Mouse (Mus musculus) layer of hippocampus, adult 9-10 months (tissue): ENCODE measurements around the gene Gna12.

Source experiments
- DNase-seq: peaks from one replicate; pipeline ENCODE4 v3.0.0; 2022; ENCODE audit warnings: low spot score

The Gna12 gene

DNA sequence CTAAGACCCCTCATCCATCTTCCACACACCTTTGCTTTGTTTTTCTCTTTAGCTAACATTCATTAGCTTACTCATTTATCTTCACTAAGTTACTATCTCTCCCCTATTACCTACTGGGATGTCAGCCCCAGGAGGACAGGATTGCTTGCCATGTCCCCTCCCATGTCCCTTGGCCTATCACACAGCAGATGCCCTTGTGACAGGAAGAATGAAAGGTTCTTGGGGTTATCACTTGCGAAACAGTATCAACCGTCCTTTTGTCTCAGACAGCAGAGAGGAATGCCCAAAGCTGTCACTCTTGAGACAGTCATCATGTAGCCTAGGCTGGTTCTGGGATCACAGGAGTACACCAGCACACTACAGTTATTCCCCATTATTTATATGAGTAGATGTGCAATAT lies 35.1 kb downstream of the Gna12 start:
- no peak for DNase-seq

DNA sequence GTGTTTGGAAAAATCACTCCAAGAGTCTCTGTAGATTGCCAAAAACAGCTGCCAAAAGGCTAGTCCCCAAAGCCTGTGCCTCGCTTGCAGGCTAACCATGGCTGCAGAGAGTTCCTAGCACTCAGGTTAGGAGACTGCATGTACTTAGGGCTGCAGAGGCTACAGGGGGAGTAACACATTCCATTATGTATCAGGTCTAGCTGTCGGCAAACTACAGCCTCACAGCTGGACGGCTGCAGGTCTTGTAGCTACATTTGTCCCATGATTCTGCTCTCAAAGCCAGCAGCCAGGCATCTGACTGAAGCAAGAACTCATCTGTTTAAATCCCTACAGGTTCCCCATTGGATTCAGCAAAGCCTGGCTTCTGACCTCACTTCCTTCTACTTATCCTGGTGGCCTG lies 35.5 kb downstream of the Gna12 start:
- DNase-seq: no peak

DNA sequence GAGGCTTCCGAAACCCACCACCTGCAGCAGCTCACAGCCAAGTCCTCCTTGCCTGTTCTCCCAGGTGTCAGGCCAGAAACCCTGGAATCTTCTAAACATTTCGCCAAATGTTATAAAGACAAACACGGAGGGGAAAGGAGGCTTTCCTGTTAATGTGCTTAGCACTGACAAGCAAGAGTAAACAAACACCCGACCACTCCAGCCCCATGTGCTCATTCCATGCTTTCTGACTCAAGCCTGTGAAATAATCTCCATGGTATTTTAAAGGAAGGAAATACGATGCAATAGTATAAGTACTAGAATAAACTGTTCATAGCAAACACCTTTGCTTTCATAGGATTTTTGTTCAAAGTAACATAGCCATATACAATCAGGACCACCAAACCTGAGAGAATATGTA lies 38.0 kb downstream of the Gna12 start:
- no peak for DNase-seq

DNA sequence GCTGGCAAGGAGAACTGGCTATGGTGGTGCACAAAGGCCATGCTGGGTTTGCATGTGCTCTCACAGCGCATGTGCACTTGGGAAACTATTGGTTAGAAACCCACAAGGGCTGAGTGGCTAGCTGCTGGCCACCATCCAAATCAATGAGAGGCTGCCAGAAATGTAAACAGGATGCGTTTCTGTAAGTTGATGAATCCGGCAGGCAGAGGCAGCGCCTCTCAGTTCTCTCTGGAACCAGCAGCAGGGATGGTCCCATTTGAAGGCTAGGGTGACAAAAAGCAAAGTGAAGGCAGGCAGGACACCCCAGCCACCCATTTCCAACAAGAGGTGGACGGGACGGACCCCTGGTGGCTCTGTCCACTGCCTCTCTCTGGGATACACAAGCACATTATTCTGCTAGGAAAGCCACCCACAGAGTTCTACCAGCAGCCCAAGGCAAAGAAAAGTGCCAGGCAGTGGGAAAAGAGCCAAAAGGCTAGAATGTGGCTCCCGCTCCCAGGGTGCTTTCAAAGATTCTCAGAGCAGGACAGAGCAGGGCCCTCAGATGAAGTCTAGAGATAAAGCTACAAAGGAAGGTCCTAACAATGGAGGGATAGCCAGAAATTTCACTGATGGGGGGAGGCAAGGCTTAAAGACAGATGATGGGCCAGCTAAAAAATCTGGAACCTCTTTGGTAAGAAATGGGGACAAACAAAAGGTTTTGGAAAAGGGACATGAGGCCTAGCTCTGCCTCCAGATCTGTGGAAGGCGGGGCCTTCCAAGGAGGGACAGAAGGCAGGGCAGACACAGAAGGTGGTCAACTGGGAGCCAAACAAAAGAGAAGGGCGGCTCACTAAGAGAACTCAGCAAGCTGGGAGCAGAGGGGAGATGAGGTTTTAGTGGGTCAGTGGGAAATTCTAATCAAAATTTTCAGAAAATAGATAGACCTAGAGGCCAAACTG lies 39.0 kb downstream of the Gna12 start:
- DNase-seq: no peak

DNA sequence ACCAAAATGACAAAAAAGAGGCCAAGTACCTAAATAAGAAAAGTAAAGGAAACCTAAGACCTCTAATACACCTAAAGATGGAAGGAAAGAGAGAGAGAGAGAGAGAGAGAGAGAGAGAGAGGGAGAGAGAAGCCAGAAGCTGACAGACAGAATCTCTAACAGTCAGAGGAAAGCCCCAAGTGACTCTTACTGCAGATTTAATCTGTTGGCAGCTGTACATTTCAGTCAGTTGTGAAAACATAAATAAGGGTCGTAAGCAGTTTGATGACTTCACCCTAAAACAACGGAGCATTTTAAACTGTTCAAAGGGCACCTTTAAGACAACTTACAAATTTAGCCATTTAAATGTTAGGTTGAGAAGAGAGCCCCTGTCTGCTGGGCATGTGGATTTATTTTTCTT lies 39.8 kb downstream of the Gna12 start:
- DNase-seq: no peak

DNA sequence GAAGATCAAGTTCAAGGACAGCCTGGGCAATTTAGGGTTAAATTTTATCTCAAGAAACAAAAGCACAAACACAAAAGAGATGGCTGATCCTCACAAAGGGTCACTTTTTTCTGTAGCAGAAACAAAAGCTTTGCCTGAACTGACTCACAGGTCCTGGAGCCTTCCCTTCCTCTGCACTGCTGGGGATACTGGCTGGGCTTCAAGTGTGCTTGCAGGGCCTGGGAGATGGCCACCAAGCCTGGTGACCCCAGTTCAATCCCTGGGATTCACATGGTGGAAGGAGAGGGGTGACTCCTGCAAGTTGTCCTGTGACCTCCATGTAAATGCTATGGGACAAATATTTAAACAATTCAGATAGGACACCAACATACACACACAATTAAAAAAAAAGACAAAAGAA lies 40.7 kb downstream of the Gna12 start:
- DNase-seq: no peak

DNA sequence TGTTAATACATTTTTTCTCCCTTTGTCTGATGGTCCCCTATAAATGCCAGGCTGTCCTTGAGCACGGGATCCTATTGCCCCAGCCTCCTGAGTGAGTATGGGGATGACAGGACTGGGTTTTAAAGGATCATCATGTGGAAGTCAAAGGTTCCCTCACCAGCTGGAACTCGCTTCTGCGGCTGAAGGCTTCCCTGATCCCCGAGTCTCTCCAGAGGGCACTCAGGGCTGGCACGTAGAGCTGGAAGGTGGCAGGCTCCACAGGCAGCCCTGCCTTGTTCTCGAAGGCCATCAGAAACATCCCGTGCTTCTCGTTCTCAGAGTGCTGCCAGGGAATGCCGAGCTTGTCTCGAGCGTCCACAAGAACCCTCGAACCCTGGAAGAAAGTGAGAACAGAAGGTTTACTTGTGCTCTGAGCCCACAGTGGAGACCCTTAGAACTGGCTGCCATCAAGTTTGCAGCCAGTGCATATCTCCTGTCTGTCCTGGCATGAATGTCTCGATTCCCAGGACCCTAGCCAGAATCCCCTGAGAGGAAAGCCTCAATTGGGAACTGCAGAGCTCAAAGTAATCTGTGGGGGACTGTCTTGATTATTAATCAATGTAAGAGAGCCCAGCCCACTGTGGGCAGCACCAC lies 44.9 kb downstream of the Gna12 start:
- DNase-seq: no peak

DNA sequence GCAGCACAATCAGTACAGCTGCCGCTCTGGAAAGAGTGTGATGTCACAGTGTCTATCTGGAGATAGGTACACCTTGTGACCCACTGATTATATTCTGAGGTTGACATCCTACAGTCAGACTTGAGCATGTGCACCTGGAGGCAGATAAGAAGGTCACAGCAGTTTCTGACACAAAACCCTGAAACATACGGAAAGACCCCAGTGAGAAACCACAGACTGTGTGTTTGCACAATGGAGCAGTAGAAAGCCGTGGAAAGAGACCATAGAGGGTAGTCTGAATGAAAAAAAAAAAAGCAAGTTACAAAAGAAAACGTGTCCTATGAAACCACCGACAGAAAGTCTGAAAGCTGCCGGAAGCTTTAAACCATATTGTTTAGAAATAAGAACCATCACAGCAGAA lies 45.9 kb downstream of the Gna12 start:
- DNase-seq: no peak

DNA sequence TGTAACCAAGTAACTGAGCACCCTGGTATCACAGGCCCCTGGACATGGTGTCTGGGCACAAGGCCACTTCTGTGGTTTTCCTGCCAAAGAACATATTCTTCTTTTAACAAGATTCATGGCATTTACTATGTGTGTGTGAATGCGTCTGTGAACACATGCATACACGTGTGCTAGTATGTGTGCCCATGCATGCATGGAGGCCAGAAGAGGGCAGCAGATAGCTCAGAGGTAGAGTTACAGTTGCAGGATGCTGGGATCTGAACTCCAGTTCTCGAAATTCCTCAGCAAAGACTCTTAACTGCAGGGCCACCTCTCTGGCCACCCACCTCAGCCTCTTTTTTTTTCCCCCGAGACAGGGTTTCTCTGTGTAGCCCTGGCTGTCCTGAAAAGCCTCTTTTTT lies 46.7 kb downstream of the Gna12 start:
- no peak for DNase-seq

DNA sequence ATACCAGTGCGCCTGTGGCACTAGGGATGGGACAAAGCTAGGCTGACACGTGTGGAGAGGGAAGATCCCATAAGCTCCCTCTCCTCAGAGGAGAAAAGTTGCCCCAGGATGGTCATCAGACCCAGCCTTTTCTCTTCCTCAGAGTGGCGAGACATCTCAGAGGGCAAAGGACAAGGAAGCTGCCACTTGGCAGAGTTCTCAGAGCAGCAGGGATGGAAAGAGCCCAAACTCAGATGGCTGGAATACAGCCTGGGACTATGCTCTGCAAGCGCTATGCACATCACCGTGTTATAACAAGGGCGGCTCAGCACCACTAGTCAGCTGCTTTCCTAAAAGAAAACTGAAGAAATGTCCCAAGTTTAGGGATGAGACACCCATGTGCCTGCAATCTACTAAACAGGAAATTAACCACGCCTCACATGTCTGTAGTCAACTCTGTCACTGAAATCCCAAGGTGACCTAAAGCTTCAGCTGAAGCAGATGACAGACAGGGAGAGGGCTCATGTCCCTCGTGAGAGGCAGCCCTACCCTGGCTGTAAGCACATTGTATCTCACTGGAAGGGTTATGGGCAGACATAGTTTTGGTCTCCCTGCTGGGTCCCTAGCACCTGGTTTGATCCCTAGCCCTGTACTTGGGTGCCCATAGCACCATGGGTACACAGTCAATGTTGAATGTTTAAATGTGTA lies 48.2 kb downstream of the Gna12 start:
- DNase-seq: no peak

DNA sequence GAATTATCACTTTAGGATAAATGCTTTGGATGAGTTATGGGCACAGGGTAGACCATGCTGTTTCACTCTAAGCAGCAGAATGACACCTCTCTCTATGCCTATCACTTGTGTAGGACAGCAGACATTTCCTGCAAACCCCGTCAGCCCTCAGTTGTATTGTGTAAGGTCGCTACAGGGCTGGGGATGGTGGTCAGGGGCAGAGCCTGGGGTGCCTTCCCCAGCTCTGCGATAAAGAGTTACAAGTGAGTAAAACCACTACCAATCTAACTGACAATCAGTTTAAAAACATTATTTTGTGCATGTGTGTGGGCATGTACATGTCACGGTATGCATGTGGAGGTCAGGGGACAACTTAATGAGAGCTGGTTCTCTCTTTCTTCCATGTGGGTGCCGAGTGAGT lies 49.1 kb downstream of the Gna12 start:
- no peak for DNase-seq

DNA sequence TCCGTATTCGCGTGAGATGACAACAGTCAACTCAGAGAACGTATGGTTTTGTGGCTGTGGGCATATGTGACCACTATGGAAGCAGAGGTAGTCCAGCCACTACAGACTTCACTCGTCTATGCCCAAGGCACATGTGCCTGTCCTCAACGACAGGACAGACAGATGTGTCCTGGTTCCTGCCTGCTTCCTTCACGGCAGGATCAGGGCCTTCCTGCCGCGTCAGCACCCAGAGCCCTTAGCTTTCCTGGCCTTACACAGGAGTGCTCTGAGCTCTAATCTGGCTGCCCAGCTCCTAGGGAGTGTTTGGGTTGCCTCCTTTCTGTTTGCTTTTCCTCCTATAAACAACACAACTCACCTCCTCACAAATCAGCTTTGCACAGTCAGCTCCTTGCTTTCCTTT lies 53.3 kb downstream of the Gna12 start:
- no peak for DNase-seq

DNA sequence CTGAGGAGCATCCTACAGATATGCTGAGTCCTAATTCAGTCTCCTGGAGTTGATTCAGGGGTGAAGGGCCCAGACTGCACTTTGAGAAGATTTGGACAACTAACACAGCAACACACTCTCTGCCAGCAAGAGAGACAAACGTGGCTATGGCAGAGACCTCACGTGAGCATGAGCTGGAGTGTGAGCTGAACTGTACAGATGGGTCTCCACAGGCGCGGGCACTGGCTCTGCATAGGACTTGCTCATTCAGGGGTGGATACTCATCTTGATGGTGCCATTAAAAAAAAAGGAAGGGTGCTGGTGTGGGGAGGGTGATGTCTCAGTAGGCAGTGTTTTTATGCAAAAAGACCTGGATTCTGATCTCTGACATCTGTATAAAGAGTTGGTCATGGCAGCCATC lies 55.1 kb downstream of the Gna12 start:
- no peak for DNase-seq

DNA sequence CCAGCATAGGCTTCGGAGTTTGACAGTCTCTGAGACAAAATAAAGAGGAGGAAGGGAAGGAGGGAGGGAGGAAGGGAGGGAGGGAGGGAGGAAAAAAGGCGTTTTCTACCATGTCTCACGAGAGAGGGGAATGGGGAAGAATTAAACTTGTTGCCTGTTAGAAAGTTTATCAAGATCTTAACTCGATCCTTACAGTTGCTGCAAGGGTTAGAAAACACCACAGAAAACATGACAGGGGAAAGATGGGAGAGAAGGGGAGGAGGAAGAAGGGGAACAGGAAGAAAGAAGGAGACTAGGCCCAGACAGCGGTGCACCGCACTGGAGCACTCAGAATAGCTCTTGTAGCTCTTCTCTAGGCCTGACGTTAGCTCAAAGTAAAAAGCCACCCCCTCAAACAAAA lies 58.1 kb downstream of the Gna12 start:
- no peak for DNase-seq

DNA sequence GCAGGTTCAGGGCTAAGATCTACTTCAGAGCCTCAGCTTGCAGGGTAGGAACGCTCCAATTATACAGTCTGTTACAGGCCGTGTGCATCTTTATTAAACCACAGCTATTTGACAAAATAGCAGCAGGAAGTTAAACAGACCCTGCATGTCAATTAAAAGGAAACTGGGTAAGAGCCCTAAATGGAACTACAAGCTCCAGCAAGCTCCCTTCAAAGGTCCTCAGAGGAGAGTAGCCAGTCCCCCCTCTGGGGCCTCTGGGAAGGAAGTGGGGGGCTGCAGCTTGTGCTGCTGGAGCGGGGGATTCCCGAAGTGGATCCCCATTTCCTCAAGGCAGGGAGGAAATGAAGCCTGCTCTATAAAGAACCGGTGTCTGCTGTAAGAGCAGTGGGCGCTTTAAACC lies 58.6 kb downstream of the Gna12 start:
- DNase-seq: no peak

DNA sequence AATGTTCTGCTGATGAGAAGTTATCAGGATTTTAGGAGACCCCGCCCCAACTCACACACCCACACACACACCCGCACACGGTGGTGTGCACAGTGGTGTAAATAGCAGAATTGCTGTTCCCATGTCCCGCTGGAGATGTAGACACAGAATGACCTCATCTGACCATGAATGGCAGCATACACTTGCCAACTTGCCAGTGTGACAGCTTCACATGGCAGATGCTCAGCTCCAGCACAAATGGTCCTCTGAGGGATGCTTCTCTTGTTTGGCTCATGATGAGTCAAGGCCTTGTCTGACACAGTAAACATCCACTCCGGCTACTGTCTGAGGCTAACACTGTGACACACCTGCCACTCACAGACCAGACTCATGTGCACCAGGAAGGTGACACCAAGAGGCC lies 61.9 kb downstream of the Gna12 start:
- peak; percentile 79 for DNase-seq

DNA sequence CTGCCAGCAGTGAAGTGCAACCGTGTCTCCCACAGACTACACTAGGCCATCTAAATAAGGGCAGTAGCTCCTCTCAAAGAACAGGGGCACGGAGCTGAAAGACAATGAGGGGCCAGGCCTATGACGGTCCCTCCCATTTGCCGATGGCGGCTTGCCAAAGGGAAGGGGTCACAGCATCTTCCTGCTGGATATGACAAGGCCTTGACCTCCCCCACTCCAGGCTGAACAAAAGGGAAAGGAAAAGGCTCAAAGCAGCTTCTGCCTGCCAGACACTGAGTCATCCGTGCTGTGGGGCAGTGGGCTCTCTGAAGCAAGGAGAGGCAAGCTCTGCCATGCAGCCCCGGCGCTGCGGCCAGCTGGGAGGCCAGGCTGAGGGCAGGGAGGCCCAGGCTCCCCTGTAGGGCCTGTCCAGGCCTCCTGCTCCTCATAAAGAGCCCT lies 62.5 kb downstream of the Gna12 start:
- DNase-seq: peak; percentile 53

DNA sequence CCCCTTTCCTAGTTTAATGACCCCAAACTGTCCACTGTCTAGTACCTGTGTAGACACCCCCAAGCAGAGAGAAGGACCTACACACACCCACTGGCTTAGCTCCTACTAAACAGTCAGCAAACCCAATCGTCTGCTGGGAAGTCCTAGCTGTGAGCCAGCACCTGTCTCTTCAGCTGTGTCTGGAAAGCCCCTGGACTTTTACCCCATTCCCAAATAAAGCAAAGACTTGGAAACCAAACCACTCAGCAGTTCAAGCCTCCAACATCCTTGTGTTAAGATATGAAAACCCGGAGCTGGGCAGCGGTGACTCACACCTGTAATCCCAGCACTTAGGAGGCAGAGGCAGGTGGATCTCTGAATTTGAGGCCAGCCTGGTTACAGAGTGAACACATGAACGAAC lies 63.7 kb downstream of the Gna12 start:
- no peak for DNase-seq

DNA sequence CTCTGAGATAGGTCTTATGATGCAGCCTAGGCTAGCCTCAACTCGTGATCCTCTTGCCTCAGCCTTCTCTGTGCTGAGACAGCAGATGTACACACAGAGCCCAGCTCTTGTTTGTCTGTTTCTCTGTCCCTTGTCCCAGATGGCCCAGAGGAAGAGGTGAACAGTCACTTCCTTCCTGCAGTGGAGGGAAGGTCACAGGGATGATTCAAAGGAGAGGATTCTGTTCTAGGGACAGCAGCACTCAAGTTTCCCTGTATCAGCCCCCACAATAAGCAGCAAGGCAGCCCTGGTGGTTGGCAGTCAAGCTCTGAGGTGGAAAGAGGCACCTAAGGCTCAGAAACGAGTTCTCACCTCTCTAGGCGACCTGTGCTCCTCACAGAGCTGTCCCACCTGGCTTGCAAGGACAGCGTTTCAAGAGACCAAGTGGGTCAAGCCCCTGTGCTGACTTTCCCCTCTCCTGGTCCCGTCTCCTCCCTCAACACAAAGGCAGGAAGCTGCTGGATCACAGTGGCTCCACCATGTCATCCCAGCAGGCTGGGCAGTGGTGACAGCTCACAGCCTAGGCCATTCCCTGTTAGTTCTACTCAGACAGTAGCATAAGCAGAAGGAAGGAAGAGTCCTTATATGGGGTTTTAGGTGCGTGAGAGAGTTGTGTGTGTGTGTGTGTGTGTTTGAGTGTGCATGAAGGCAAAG lies 65.2 kb downstream of the Gna12 start:
- no peak for DNase-seq

DNA sequence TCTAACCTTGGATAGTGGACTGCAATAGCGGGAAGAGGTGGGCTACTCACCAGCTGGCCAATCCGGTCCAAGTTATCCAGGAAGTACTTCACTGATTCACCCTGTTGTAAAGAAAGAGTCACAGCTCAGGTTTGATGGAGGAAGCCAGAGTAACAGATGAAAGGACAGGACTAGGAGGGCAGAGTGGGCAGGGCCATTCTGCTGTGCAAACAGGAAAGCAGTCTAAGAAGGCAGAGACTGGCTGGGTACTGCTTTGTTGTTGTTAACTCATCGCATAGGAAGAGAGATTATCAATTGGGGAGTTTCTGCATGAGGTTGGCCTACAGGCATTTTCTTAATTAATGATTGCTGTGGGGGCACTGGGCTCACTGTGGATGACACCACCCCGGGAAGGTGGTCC lies 67.7 kb downstream of the Gna12 start:
- no peak for DNase-seq

DNA sequence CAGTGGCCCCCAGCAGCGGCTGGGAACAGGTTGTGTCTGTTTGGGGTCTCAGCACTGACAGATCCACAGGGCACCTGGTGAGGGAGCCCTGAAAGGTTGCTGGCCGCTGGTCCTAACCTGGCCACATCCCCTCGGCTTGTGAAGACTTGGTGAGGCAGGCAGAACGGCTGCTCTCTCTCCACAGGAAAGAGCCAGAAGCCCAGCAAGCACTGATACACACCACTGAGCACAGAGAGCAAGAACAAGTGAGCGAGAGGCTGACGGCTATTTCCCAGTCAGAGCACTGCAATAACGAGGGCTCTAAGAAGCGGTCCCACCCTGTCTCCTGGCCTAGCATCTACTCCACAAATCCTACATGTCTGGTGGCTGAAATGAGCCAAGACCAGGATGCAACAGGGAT lies 71.4 kb downstream of the Gna12 start:
- no peak for DNase-seq

DNA sequence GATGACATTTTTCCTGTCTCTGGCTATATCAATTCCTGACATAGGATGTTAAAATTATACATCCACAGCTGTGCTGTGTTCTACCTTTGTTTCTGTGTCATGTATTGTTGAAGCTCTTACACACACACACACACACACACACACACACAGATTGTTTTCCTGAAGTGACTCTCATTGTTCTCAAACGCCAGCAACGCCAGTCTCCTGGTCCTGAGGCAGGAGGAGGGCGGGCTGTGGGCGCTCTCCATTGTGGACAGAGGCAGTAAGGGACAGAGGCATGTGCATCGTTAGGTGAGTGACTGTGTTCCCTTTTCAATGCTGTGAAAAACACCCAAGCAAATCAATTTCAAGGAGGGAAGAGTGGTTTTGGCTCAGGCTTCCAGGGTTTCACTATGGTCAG lies 77.0 kb downstream of the Gna12 start:
- DNase-seq: no peak

DNA sequence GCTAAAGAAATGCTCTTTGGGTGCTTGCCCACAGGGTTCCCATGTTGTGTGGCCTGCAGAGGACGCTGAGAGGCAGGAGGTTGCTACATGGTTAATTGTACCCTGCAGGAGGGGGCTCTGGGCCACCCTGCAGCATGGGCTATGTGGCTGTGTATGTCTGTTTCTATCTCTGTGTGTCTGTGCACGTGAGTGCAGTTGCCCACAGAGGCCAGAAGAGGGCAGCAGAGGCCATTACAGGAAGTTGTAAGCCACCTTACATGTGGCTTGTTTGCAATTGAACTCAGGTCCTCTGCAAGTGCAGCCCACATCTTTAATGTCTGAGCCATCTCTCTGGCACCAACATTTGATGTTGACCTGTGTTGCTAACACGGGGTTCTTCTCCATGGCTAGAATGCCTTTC lies 77.6 kb downstream of the Gna12 start:
- DNase-seq: no peak
